Mouse (Mus musculus): Measurements from ENCODE around the gene Bach2. TPM values are rescaled to one million over a fixed set of nuclear protein-coding genes. Genes with fewer than 3 reads are reported as not detected.

Gene Bach2
- total and polyA plus RNA-seq, 2 experiments from 2014 or later: 2.1 to 2.4 TPM

DNA sequence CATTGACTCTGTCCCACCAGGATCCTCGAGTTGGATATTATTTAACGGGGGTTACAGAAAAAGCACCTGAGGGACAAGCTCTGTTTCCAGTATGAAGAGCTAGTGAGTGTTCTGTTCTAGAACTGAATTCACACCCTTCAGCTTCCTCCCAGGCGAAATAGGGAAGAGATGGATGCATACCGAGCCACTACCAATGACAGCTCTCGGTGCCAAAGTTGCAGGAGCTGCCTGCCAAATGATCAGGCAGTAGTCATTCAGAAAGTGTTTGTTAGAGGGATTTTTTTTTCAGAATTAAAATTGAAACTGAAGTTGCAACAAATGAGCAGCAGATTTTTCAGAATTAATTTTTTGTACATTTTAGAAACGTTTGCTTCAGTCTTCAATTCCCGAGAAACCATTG, 223.4 kb downstream of the Bach2 start:
- Histone ChIP-seq H3K4me2 (ENCODE audit: low read depth, low read length) (no peak overlapping the region), H3K36me3 (replicated peaks; ENCODE audit: control insufficient read depth, insufficient read depth, low read length) (no peaks in the 10 kb centered on the region), H3K4me3 (ENCODE audit: low read depth, low read length) (no peak overlapping the region), H3K27me3 (ENCODE audit: control insufficient read depth, insufficient read depth, low read length) (no peaks in the 10 kb centered on the region), H3K9me3 (replicated peaks; ENCODE audit: control insufficient read depth, low read length) (no peaks in the 10 kb centered on the region), H3K27ac (ENCODE audit: low read depth) (no peak overlapping the region), H3K4me1 (ENCODE audit: control insufficient read depth, insufficient read depth) (no peaks in the 10 kb centered on the region), H3K9ac (replicated peaks; ENCODE audit: low read depth, low read length) (no peak overlapping the region)
- DNase-seq (ENCODE audit: low spot score) (no peak), ATAC-seq (ENCODE audit: insufficient read depth, low read depth) (no peak)
- TF ChIP-seq CTCF (IDR thresholded peaks at IDR 0.05; ENCODE audit: low read depth) (no peak), EP300 (IDR thresholded peaks at IDR 0.05; ENCODE audit: low read depth) (no peak)
- 63% methylated on average over 7 of the region's 7 CpGs for WGBS

DNA sequence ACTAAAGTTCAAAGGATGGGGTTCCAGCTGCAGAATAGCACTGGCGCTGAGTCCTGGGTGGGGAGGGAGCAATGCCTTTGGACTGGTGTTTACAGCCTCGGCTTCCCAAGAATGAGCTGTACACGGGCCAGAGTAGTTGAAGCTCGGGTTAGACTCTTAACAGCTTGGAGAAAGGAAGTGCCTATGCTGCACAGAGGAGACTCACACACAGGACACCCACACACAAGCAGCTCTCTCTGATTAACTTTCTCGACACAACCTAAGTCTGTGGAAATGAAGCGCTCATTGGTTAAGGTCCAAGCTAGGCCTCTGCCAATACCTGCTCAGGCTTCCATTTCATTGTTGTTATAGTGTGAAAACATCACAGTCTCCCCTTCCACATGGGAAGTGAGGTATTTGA, 224.5 kb downstream of the Bach2 start:
- Histone ChIP-seq H3K4me3 (ENCODE audit: low read depth, low read length) (no peak overlapping the region), H3K4me2 (ENCODE audit: low read depth, low read length) (no peak overlapping the region), H3K9ac (replicated peaks; ENCODE audit: low read depth, low read length) (no peak overlapping the region), H3K27me3 (ENCODE audit: control insufficient read depth, insufficient read depth, low read length) (no peaks in the 10 kb centered on the region), H3K36me3 (replicated peaks; ENCODE audit: control insufficient read depth, insufficient read depth, low read length) (no peaks in the 10 kb centered on the region), H3K27ac (ENCODE audit: low read depth) (no peak overlapping the region), H3K9me3 (replicated peaks; ENCODE audit: control insufficient read depth, low read length) (no peaks in the 10 kb centered on the region), H3K4me1 (ENCODE audit: control insufficient read depth, insufficient read depth) (no peaks in the 10 kb centered on the region)
- no peak for TF ChIP-seq EP300 (IDR thresholded peaks at IDR 0.05; ENCODE audit: low read depth)
- TF ChIP-seq CTCF (IDR thresholded peaks at IDR 0.05; ENCODE audit: low read depth): no peak
- 76% methylated on average over 6 of the region's 6 CpGs for WGBS
- DNase-seq (ENCODE audit: low spot score): no peak
- no peak for ATAC-seq (ENCODE audit: insufficient read depth, low read depth)

GRCm38 (mm10) chr4:32464540-32464939, 225.9 kb downstream of the Bach2 start:
- 56% methylated on average over 6 of the region's 6 CpGs for WGBS

GRCm38 (mm10) chr4:32466031-32466430, 227.4 kb downstream of the Bach2 start:
- Histone ChIP-seq H3K4me3 (ENCODE audit: low read depth, low read length) (no peak overlapping the region), H3K4me1 (ENCODE audit: control insufficient read depth, insufficient read depth) (no peaks in the 10 kb centered on the region), H3K27ac (ENCODE audit: low read depth) (no peak overlapping the region), H3K4me2 (ENCODE audit: low read depth, low read length) (no peak overlapping the region), H3K27me3 (ENCODE audit: control insufficient read depth, insufficient read depth, low read length) (no peaks in the 10 kb centered on the region), H3K36me3 (replicated peaks; ENCODE audit: control insufficient read depth, insufficient read depth, low read length) (no peaks in the 10 kb centered on the region), H3K9ac (replicated peaks; ENCODE audit: low read depth, low read length) (no peak overlapping the region), H3K9me3 (replicated peaks; ENCODE audit: control insufficient read depth, low read length) (peaks cover 5% of the 10 kb centered on the region; the same call in 1 of the 2 replicates)
- no peak for DNase-seq (ENCODE audit: low spot score)
- 57% methylated on average over 8 of the region's 8 CpGs for WGBS
- TF ChIP-seq EP300 (IDR thresholded peaks at IDR 0.05; ENCODE audit: low read depth): no peak
- TF ChIP-seq CTCF (IDR thresholded peaks at IDR 0.05; ENCODE audit: low read depth): no peak
- ATAC-seq (ENCODE audit: insufficient read depth, low read depth): no peak

More at GRCm38 (mm10) chr4:32464540-32464939, 225.9 kb downstream of the Bach2 start:
- ATAC-seq (ENCODE audit: insufficient read depth, low read depth) (no peak), DNase-seq (ENCODE audit: low spot score) (no peak)
- Histone ChIP-seq H3K27me3 (ENCODE audit: control insufficient read depth, insufficient read depth, low read length) (no peaks in the 10 kb centered on the region), H3K4me1 (ENCODE audit: control insufficient read depth, insufficient read depth) (no peaks in the 10 kb centered on the region), H3K27ac (ENCODE audit: low read depth) (no peak overlapping the region), H3K9ac (replicated peaks; ENCODE audit: low read depth, low read length) (no peak overlapping the region), H3K4me3 (ENCODE audit: low read depth, low read length) (no peak overlapping the region), H3K4me2 (ENCODE audit: low read depth, low read length) (no peak overlapping the region), H3K36me3 (replicated peaks; ENCODE audit: control insufficient read depth, insufficient read depth, low read length) (no peaks in the 10 kb centered on the region), H3K9me3 (replicated peaks; ENCODE audit: control insufficient read depth, low read length) (peaks cover 3% of the 10 kb centered on the region; the same call in 1 of the 2 replicates)
- TF ChIP-seq CTCF (IDR thresholded peaks at IDR 0.05; ENCODE audit: low read depth) (no peak), EP300 (IDR thresholded peaks at IDR 0.05; ENCODE audit: low read depth) (no peak)

DNA sequence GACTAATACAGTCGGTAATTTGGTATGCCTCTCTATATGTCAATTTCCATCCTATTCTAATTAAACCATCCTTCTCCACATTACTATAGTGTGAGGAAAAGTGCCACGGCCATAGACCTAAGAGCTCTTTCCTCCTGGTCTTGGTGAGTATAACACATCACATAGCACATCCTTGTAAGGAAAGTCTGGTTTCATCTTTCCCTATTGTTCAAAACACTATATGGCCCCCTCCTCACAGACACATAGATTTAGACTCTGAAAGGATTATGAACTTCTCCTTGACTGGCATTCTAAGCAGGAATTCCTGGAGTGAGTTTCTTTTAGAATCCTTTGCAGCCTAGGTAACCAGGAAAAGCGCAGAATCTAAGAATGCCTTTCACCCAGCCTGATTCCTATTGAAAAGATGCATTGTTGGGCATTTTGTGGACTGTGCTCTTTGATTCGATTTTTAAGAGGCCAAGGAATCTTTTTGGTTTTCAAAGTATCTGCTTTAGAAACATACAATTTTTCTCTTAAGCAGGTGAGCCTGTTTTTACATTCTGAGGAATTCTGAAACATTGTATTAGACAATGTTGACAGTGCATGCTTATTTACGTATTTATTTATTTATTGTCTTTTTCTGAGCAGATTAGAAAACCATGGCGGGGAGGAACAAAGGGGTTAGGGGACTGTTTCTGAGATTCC, 239.5 kb downstream of the Bach2 start:
- Histone ChIP-seq H3K36me3 (replicated peaks; ENCODE audit: control insufficient read depth, insufficient read depth, low read length) (no peaks in the 10 kb centered on the region), H3K4me1 (ENCODE audit: control insufficient read depth, insufficient read depth) (no peaks in the 10 kb centered on the region), H3K4me3 (ENCODE audit: low read depth, low read length) (no peak overlapping the region), H3K27me3 (ENCODE audit: control insufficient read depth, insufficient read depth, low read length) (no peaks in the 10 kb centered on the region), H3K4me2 (ENCODE audit: low read depth, low read length) (no peak overlapping the region), H3K9ac (replicated peaks; ENCODE audit: low read depth, low read length) (no peak overlapping the region), H3K27ac (ENCODE audit: low read depth) (no peak overlapping the region), H3K9me3 (replicated peaks; ENCODE audit: control insufficient read depth, low read length) (no peaks in the 10 kb centered on the region; the same call in 1 of the 2 replicates)
- 84% methylated on average over 6 of the region's 6 CpGs for WGBS
- TF ChIP-seq CTCF (IDR thresholded peaks at IDR 0.05; ENCODE audit: low read depth) (no peak), EP300 (IDR thresholded peaks at IDR 0.05; ENCODE audit: low read depth) (no peak)
- ATAC-seq (ENCODE audit: insufficient read depth, low read depth): no peak
- DNase-seq (ENCODE audit: low spot score): no peak

- no peaks in the 10 kb centered on the region for H3K27me3 ChIP-seq (ENCODE audit: control insufficient read depth, insufficient read depth, low read length)
- no peak overlapping the region for H3K4me3 ChIP-seq (ENCODE audit: low read depth, low read length)
- H3K4me2 ChIP-seq (ENCODE audit: low read depth, low read length): no peak overlapping the region
- no peak overlapping the region for H3K9ac ChIP-seq (replicated peaks; ENCODE audit: low read depth, low read length)
- no peaks in the 10 kb centered on the region for H3K36me3 ChIP-seq (replicated peaks; ENCODE audit: control insufficient read depth, insufficient read depth, low read length)
- no peak overlapping the region for H3K27ac ChIP-seq (ENCODE audit: low read depth)
- TF ChIP-seq CTCF (IDR thresholded peaks at IDR 0.05; ENCODE audit: low read depth) (no peak), EP300 (IDR thresholded peaks at IDR 0.05; ENCODE audit: low read depth) (no peak)
- no peak for DNase-seq (ENCODE audit: low spot score)
- ATAC-seq (ENCODE audit: insufficient read depth, low read depth): no peak
- H3K4me1 ChIP-seq (ENCODE audit: control insufficient read depth, insufficient read depth): no peaks in the 10 kb centered on the region
- H3K9me3 ChIP-seq (replicated peaks; ENCODE audit: control insufficient read depth, low read length): no peaks in the 10 kb centered on the region; the same call in 1 of the 2 replicates
- WGBS: 50% methylated on average over 3 of the region's 3 CpGs
Observed at GRCm38 (mm10) chr4:32479231-32479630, 240.6 kb downstream of the Bach2 start.

Data from heart, postnatal 0 days (tissue).